Mouse (Mus musculus): Measurements from ENCODE around the gene Lrrc15.

DNA sequence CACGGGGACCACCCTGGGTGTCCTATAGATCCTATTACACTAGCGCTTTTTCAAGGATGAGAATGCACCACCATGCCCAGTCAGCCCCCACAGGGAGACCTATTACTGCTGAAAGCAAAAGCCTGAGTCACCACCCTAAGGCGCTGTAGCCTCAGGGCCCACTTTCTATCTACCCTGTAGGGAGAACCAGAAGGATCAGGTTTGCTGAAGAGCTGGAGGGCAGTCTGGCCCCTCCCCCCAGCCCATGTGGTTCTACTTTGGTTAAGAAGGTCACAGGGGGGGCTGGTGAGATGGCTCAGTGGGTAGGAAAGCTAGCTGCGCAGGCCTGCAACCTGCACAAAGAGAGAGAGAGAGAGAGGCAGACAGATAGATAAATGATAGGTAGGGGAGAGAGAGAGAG, 2.6 kb upstream of the Lrrc15 start:
- TF ChIP-seq CTCF (IDR thresholded peaks at IDR 0.05; ENCODE audit: control insufficient read depth, insufficient read depth, insufficient replicate concordance, low read depth, low read length) (no peak), POLR2A (IDR thresholded peaks at IDR 0.05; ENCODE audit: control insufficient read depth, low read depth, low read length) (no peak)

Measured in testis, adult 2 months (tissue).